Comparison of ENCODE assay signal across 8 mouse cellular contexts in genomic region chr5:38781813-38782212, GRCm38 (mm10).
A peak's percentile ranks its signal among the peaks of the same experiment; 100 is the strongest.
DNase-seq lines count a peak whose midpoint lies in the region; ATAC-seq lines count a peak whose summit lies in the region.

No protein-coding gene starts in this region.

- DNase-seq in ES-CJ7 (ENCODE audit: low read depth, low spot score): peak; percentile 47
- DNase-seq in adrenal gland, postnatal 10 days: peak; percentile 86
- peak; percentile 57 for DNase-seq in embryo, embryonic 11.5 days (ENCODE audit: low read depth, low spot score)
- DNase-seq in heart, postnatal 25 days (ENCODE audit: low spot score): peak; percentile 8
- peak; percentile 30 to 85 for DNase-seq in layer of hippocampus, adult 8-10 months (ENCODE audit: low spot score in 2 of 2)
- DNase-seq in lung, postnatal 4 days: peak; percentile 46 to 70
- DNase-seq in right cerebral cortex, postnatal 4 days: peak; percentile 85

- ATAC-seq in megakaryocyte-erythroid progenitor cell, adult 5-6 weeks (replicated peaks; ENCODE audit: low FRiP score, low TSS enrichment, poor library complexity, severe bottlenecking): no peak

- intact Hi-C loops in heart, postnatal 25 days (cut with DNase I): loop anchor here (2.0 kb wide), 2 partner anchors 857 to 1179 kb away; no protein-coding TSS in a partner anchor

Comparison
In these comparisons a context has a peak if more than half of its experiments do, and no peak if none do; other contexts are left out.
1. DNase-seq: peak in every context shown above with its lines; median percentile 86 in adrenal gland, postnatal 10 days; 85 in right cerebral cortex, postnatal 4 days; 58 in lung, postnatal 4 days; 58 in layer of hippocampus, adult 8-10 months; 57 in embryo, embryonic 11.5 days; 47 in ES-CJ7; 8 in heart, postnatal 25 days.